Mouse (Mus musculus) lung, postnatal 0 days (tissue): ENCODE measurements around the gene Gm12216.

Experiments
- CTCF ChIP-seq: IDR thresholded peaks from 2 replicates; pipeline ENCODE4 v1.5.1; 2016; ENCODE audit warnings: antibody characterized with exemption, mild to moderate bottlenecking
- EP300 ChIP-seq: IDR thresholded peaks from 2 replicates; pipeline ENCODE4 v1.6.1; 2016; ENCODE audit warnings: antibody characterized with exemption, mild to moderate bottlenecking, control low read depth

GRCm38 (mm10) chr11:53803494-53803893 is 55.6 kb downstream of the Gm12216 start:
- TF ChIP-seq CTCF (no peak), EP300 (no peak)
